Mouse (Mus musculus): Measurements from ENCODE around the gene Pdcd7. TPM values are rescaled to one million over a fixed set of nuclear protein-coding genes. Genes with fewer than 3 reads are reported as not detected.

The Pdcd7 gene
- total RNA-seq, 1 experiment = 23.7 TPM

GRCm38 (mm10) chr9:65356971-65357370, 11.1 kb downstream of the Pdcd7 start:
- no peak for TF ChIP-seq ZNF384 (IDR thresholded peaks at IDR 0.05; ENCODE audit: low read depth, low read length)
- no peak for TF ChIP-seq MAFK (IDR thresholded peaks at IDR 0.05; ENCODE audit: insufficient read depth, low read depth, low read length)
- no peak for TF ChIP-seq ZC3H11A (IDR thresholded peaks at IDR 0.05; ENCODE audit: borderline replicate concordance, low read depth, low read length)
- no peak for TF ChIP-seq HCFC1 (IDR thresholded peaks at IDR 0.05; ENCODE audit: borderline replicate concordance, insufficient read depth, low read length)
- H3K4me3 ChIP-seq (ENCODE audit: insufficient read depth in 1 of 2, low read depth in 1 of 2, low read length in 2 of 2, poor library complexity in 1 of 2, severe bottlenecking in 1 of 2) = no peak overlapping the region
- no peaks in the 10 kb centered on the region; a peak in 1 of 4 replicates for H3K4me1 ChIP-seq (ENCODE audit: control insufficient read depth in 2 of 2, insufficient read depth in 2 of 2, low read length in 2 of 2, poor library complexity in 1 of 2)
- peaks cover 23% of the 10 kb centered on the region for H3K36me3 ChIP-seq (ENCODE audit: control insufficient read depth, insufficient read depth, low read length, poor library complexity, severe bottlenecking)
- no peak overlapping the region for H3K27ac ChIP-seq (ENCODE audit: insufficient read depth, low read depth, low read length, poor library complexity, severe bottlenecking)
- H3K9me3 ChIP-seq (ENCODE audit: control insufficient read depth, insufficient read depth, low read depth, low read length) = no peaks in the 10 kb centered on the region
- no peak overlapping the region for H3K9ac ChIP-seq (ENCODE audit: insufficient read depth, low read depth, low read length, poor library complexity, severe bottlenecking)
- in situ Hi-C loops (cut with MboI; ENCODE audit: low sequenced_read_pairs in 2 of 2, unreplicated experiment in 2 of 2) = no loop called here
- DNase-seq (ENCODE audit: low read depth, low spot score) = no peak

- peaks cover 0 to 2% of the 10 kb centered on the region in 2 experiments; a peak in 1 of 4 replicates for H3K4me1 ChIP-seq (ENCODE audit: control insufficient read depth in 2 of 2, insufficient read depth in 2 of 2, low read length in 2 of 2, poor library complexity in 1 of 2)
- TF ChIP-seq HCFC1 (IDR thresholded peaks at IDR 0.05; ENCODE audit: borderline replicate concordance, insufficient read depth, low read length) = no peak
- TF ChIP-seq CHD2 (IDR thresholded peaks at IDR 0.05; ENCODE audit: low read depth, low read length) = no peak
- TF ChIP-seq ZNF384 (IDR thresholded peaks at IDR 0.05; ENCODE audit: low read depth, low read length) = no peak
- TF ChIP-seq MAFK (IDR thresholded peaks at IDR 0.05; ENCODE audit: insufficient read depth, low read depth, low read length) = no peak
- no peak for TF ChIP-seq ZC3H11A (IDR thresholded peaks at IDR 0.05; ENCODE audit: borderline replicate concordance, low read depth, low read length)
- H3K4me3 ChIP-seq (ENCODE audit: insufficient read depth in 1 of 2, low read depth in 1 of 2, low read length in 2 of 2, poor library complexity in 1 of 2, severe bottlenecking in 1 of 2) = no peak overlapping the region
- no peak overlapping the region for H3K27ac ChIP-seq (ENCODE audit: insufficient read depth, low read depth, low read length, poor library complexity, severe bottlenecking)
- peaks cover 22% of the 10 kb centered on the region for H3K36me3 ChIP-seq (ENCODE audit: control insufficient read depth, insufficient read depth, low read length, poor library complexity, severe bottlenecking)
- no peaks in the 10 kb centered on the region for H3K9me3 ChIP-seq (ENCODE audit: control insufficient read depth, insufficient read depth, low read depth, low read length)
- H3K9ac ChIP-seq (ENCODE audit: insufficient read depth, low read depth, low read length, poor library complexity, severe bottlenecking) = no peak overlapping the region
- in situ Hi-C loops (cut with MboI; ENCODE audit: low sequenced_read_pairs in 2 of 2, unreplicated experiment in 2 of 2) = no loop called here
- no peak for DNase-seq (ENCODE audit: low read depth, low spot score)
Observed at GRCm38 (mm10) chr9:65358956-65359480, 13.1 kb downstream of the Pdcd7 start.

GRCm38 (mm10) chr9:65360641-65361448, 14.9 kb downstream of the Pdcd7 start, which contains the start of gene Ubap1l:
Ubap1l (plus strand) TSS chr9:65361041.
- Histone ChIP-seq H3K9ac (ENCODE audit: insufficient read depth, low read depth, low read length, poor library complexity, severe bottlenecking) (no peak within 1 kb of the TSS), H3K27ac (ENCODE audit: insufficient read depth, low read depth, low read length, poor library complexity, severe bottlenecking) (no peak within 1 kb of the TSS), H3K9me3 (ENCODE audit: control insufficient read depth, insufficient read depth, low read depth, low read length) (no peaks in the 10 kb centered on the region), H3K4me1 (ENCODE audit: control insufficient read depth in 2 of 2, insufficient read depth in 2 of 2, low read length in 2 of 2, poor library complexity in 1 of 2) (peaks cover 0 to 2% of the 10 kb centered on the region in 2 experiments; a peak in 1 of 4 replicates), H3K4me3 (ENCODE audit: insufficient read depth in 1 of 2, low read depth in 1 of 2, low read length in 2 of 2, poor library complexity in 1 of 2, severe bottlenecking in 1 of 2) (no peak within 1 kb of the TSS), H3K36me3 (ENCODE audit: control insufficient read depth, insufficient read depth, low read length, poor library complexity, severe bottlenecking) (peaks cover 17% of the 10 kb centered on the region)
- in situ Hi-C loops (cut with MboI; ENCODE audit: low sequenced_read_pairs in 2 of 2, unreplicated experiment in 2 of 2) = no loop called here
- TF ChIP-seq CHD2 (IDR thresholded peaks at IDR 0.05; ENCODE audit: low read depth, low read length) (no peak), HCFC1 (IDR thresholded peaks at IDR 0.05; ENCODE audit: borderline replicate concordance, insufficient read depth, low read length) (no peak)
- DNase-seq (ENCODE audit: low read depth, low spot score) = no peak

GRCm38 (mm10) chr9:65363684-65364083, 17.8 kb downstream of the Pdcd7 start:
- no peak for TF ChIP-seq ZNF384 (IDR thresholded peaks at IDR 0.05; ENCODE audit: low read depth, low read length)
- TF ChIP-seq MAFK (IDR thresholded peaks at IDR 0.05; ENCODE audit: insufficient read depth, low read depth, low read length) = no peak
- TF ChIP-seq ZC3H11A (IDR thresholded peaks at IDR 0.05; ENCODE audit: borderline replicate concordance, low read depth, low read length) = no peak
- no peak for TF ChIP-seq CHD2 (IDR thresholded peaks at IDR 0.05; ENCODE audit: low read depth, low read length)
- no peak for TF ChIP-seq HCFC1 (IDR thresholded peaks at IDR 0.05; ENCODE audit: borderline replicate concordance, insufficient read depth, low read length)
- peaks cover 11% of the 10 kb centered on the region for H3K36me3 ChIP-seq (ENCODE audit: control insufficient read depth, insufficient read depth, low read length, poor library complexity, severe bottlenecking)
- H3K4me3 ChIP-seq (ENCODE audit: insufficient read depth in 1 of 2, low read depth in 1 of 2, low read length in 2 of 2, poor library complexity in 1 of 2, severe bottlenecking in 1 of 2) = no peak overlapping the region
- DNase-seq (ENCODE audit: low read depth, low spot score) = no peak
- in situ Hi-C loops (cut with MboI; ENCODE audit: low sequenced_read_pairs in 2 of 2, unreplicated experiment in 2 of 2) = no loop called here
- no peak overlapping the region for H3K9ac ChIP-seq (ENCODE audit: insufficient read depth, low read depth, low read length, poor library complexity, severe bottlenecking)
- no peaks in the 10 kb centered on the region for H3K9me3 ChIP-seq (ENCODE audit: control insufficient read depth, insufficient read depth, low read depth, low read length)
- H3K4me1 ChIP-seq (ENCODE audit: control insufficient read depth in 2 of 2, insufficient read depth in 2 of 2, low read length in 2 of 2, poor library complexity in 1 of 2) = peaks cover 0 to 2% of the 10 kb centered on the region in 2 experiments; a peak in 1 of 4 replicates
- no peak overlapping the region; the same call in 1 of the 2 replicates for H3K27ac ChIP-seq (ENCODE audit: insufficient read depth, low read depth, low read length, poor library complexity, severe bottlenecking)
